Mouse (Mus musculus) heart, postnatal 0 days (tissue): ENCODE measurements at regions not wholly inside any gene's neighbourhood (a gene's known extent, or its start where the extent isn't known, plus 50 kb on each side); places are given as distances from the start of the nearest gene placed in this dataset.

Experiments
- ATAC-seq: fragments of 200-750 bp; cut with Nextera tagmentation; 2 replicates; pipeline ENCODE4 v1.8.0; 2017; ENCODE audit warnings: low read depth, moderate number of reproducible peaks, moderate library complexity; ENCODE audit not compliant: insufficient read depth
- DNase-seq: peaks from one replicate; pipeline ENCODE4 v3.0.0-alpha.2; 2016; ENCODE audit warnings: low spot score
- H3K27ac ChIP-seq: fragments of 300-500 bp; sonication (generic); 2 replicates; pipeline ENCODE4 v1.5.1; 2014; ENCODE audit warnings: low read depth, mild to moderate bottlenecking
- H3K27me3 ChIP-seq: fragments of 300-500 bp; sonication (generic); 2 replicates; pipeline ENCODE4 v1.6.1; 2014; ENCODE audit warnings: low read length, mixed read lengths; ENCODE audit not compliant: control insufficient read depth, insufficient read depth
- H3K36me3 ChIP-seq: fragments of 300-500 bp; sonication (generic); replicated peaks from 2 replicates; pipeline ENCODE4 v1.6.1; 2014; ENCODE audit warnings: low read length, mixed read lengths; ENCODE audit not compliant: control insufficient read depth, insufficient read depth
- H3K4me1 ChIP-seq: fragments of 300-500 bp; sonication (generic); 2 replicates; pipeline ENCODE4 v1.6.1; 2014; ENCODE audit warnings: antibody characterized with exemption; ENCODE audit not compliant: control insufficient read depth, insufficient read depth
- H3K4me2 ChIP-seq: fragments of 300-500 bp; sonication (generic); 2 replicates; pipeline ENCODE4 v1.6.1; 2014; ENCODE audit warnings: low read depth, mild to moderate bottlenecking, low read length, moderate library complexity
- H3K4me3 ChIP-seq: fragments of 300-500 bp; sonication (generic); 2 replicates; pipeline ENCODE4 v1.5.1; 2014; ENCODE audit warnings: low read depth, low read length
- H3K9ac ChIP-seq: fragments of 300-500 bp; sonication (generic); replicated peaks from 2 replicates; pipeline ENCODE4 v1.6.1; 2014; ENCODE audit warnings: low read depth, low read length, mixed read lengths
- H3K9me3 ChIP-seq: fragments of 300-500 bp; sonication (generic); replicated peaks from 2 replicates; pipeline ENCODE4 v1.6.1; 2016; ENCODE audit warnings: low read length; ENCODE audit not compliant: control insufficient read depth
- CTCF ChIP-seq: IDR thresholded peaks from 2 replicates; pipeline ENCODE4 v1.5.1; 2016; ENCODE audit warnings: antibody characterized with exemption, control low read depth, low read depth
- EP300 ChIP-seq: IDR thresholded peaks from 2 replicates; pipeline ENCODE4 v1.6.1; 2016; ENCODE audit warnings: antibody characterized with exemption, low read depth
- WGBS: fragments of 180-500 bp; shearing (Covaris S2); extraction: QIAGEN DNeasy Blood & Tissue Kit; methylation state at CpG from one replicate; pipeline ENCODE4 v1.1.7; 2014; 5-methylcytosine and 5-hydroxymethylcytosine counted together

DNA sequence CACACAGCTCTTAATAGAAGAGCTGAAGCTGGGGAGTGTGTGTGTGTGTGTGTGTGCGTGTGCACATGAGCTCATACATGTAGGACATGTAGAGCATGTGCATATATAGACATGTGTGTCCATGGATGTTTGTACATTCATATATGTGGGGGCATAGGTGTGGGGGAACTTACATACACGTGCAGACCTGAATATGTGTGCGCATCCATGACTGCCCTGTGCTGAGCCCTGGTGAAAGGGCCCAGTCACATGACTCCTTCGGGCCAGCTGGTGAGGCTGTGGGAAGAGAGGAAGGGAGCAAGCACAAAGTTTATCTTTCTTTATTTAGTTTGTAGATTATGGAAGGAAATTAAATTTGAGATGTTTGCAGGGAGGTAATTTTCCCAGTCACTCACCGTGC, 378.3 kb downstream of the Ptpru start:
- Histone ChIP-seq H3K36me3 (no peaks in the 10 kb centered on the region), H3K4me1 (no peaks in the 10 kb centered on the region), H3K27ac (no peak overlapping the region), H3K4me3 (no peak overlapping the region), H3K4me2 (no peak overlapping the region), H3K9me3 (no peaks in the 10 kb centered on the region), H3K27me3 (no peaks in the 10 kb centered on the region), H3K9ac (no peak overlapping the region)
- 67% methylated on average over 5 of the region's 5 CpGs for WGBS
- DNase-seq (no peak), ATAC-seq (no peak)
- TF ChIP-seq CTCF (no peak), EP300 (no peak)

DNA sequence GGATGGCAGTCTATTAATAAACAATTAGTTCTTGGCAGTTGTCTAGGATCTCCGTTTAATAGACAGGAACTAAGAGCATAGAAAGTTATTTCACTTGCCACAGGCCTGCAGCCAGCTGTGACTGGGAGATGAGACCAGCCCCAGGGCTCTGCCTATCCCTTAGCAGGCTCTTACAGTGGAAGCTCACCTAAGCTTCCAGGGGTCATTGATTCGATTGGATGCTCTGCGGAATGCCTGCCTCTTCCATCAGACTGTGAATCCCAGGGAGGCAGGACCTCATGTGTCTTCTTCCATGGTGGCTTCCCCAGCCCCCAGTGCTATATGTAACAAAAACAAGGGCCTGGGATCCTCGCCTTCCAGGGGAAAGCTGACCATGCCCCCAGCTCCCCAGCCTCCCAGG, 376.8 kb downstream of the Ptpru start:
- no peak for TF ChIP-seq CTCF
- no peak for TF ChIP-seq EP300
- 43% methylated on average over 4 of the region's 4 CpGs for WGBS
- Histone ChIP-seq H3K27ac (no peak overlapping the region), H3K4me2 (no peak overlapping the region), H3K4me1 (no peaks in the 10 kb centered on the region), H3K36me3 (no peaks in the 10 kb centered on the region), H3K9me3 (peaks cover 12% of the 10 kb centered on the region), H3K4me3 (no peak overlapping the region), H3K9ac (no peak overlapping the region), H3K27me3 (no peaks in the 10 kb centered on the region)
- ATAC-seq, result no peak
- DNase-seq, result no peak

GRCm38 (mm10) chr4:131461728-131462127, 376.4 kb downstream of the Ptpru start:
- Histone ChIP-seq H3K4me3 (no peak overlapping the region), H3K9me3 (peaks cover 12% of the 10 kb centered on the region), H3K27me3 (no peaks in the 10 kb centered on the region), H3K9ac (no peak overlapping the region), H3K4me2 (no peak overlapping the region), H3K4me1 (no peaks in the 10 kb centered on the region), H3K27ac (no peak overlapping the region), H3K36me3 (no peaks in the 10 kb centered on the region)
- ATAC-seq, result no peak
- WGBS, result 71% methylated on average over 7 of the region's 7 CpGs
- TF ChIP-seq EP300 (no peak), CTCF (no peak)
- DNase-seq, result no peak

DNA sequence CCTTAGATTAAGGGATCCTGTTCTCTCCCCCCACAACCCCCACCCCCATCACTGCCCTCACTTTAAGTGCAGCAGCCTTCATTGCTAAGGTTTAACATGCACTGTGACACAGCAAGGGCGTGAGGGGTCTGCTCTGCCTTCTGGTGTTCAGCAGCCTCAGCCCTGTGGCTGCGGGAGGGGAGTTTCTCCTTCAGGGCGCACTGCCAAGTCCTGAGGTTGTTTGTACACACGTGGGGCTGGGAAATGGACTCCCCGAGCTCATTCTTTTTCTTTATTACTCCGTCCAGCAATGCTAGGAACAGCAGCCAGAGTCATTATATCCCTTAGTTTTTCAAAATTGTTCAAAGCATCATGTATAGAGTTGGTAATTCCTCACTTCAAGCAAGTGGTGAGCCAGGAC, 363.1 kb downstream of the Ptpru start:
- Histone ChIP-seq H3K9ac (no peak overlapping the region), H3K27me3 (no peaks in the 10 kb centered on the region), H3K9me3 (no peaks in the 10 kb centered on the region), H3K4me1 (no peaks in the 10 kb centered on the region), H3K27ac (no peak overlapping the region), H3K4me2 (no peak overlapping the region), H3K36me3 (no peaks in the 10 kb centered on the region), H3K4me3 (no peak overlapping the region)
- TF ChIP-seq CTCF (no peak), EP300 (no peak)
- DNase-seq, result no peak
- no peak for ATAC-seq
- 51% methylated on average over 6 of the region's 6 CpGs for WGBS

DNA sequence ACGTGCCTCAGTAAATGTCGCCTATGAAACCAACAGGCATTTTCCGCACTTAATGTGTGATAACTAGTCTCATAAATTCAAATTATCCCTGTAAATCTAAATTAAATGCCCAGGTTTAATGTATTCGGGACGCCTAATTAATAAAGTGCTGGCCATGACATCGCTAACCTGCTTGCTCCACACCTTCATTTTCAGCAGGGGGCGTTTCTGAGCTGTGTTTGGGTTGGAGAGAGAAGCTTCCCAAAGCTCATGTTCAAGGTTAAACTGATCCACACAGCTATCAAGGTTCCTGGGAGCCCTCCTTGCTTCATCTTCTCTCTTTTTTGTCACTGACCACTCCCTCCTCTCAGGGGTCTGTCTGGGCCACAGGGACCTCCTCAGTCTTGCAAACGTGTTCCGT, 359.2 kb downstream of the Ptpru start:
- H3K27me3 ChIP-seq, result no peaks in the 10 kb centered on the region
- no peaks in the 10 kb centered on the region for H3K4me1 ChIP-seq
- H3K9ac ChIP-seq, result no peak overlapping the region
- H3K4me3 ChIP-seq, result no peak overlapping the region
- no peaks in the 10 kb centered on the region for H3K9me3 ChIP-seq
- H3K4me2 ChIP-seq, result no peak overlapping the region
- no peak for ATAC-seq
- no peaks in the 10 kb centered on the region for H3K36me3 ChIP-seq
- DNase-seq, result no peak
- no peak overlapping the region for H3K27ac ChIP-seq
- no peak for TF ChIP-seq EP300
- TF ChIP-seq CTCF, result no peak; the same call in 1 of the 2 replicates
- WGBS, result 63% methylated on average over 9 of the region's 9 CpGs

DNA sequence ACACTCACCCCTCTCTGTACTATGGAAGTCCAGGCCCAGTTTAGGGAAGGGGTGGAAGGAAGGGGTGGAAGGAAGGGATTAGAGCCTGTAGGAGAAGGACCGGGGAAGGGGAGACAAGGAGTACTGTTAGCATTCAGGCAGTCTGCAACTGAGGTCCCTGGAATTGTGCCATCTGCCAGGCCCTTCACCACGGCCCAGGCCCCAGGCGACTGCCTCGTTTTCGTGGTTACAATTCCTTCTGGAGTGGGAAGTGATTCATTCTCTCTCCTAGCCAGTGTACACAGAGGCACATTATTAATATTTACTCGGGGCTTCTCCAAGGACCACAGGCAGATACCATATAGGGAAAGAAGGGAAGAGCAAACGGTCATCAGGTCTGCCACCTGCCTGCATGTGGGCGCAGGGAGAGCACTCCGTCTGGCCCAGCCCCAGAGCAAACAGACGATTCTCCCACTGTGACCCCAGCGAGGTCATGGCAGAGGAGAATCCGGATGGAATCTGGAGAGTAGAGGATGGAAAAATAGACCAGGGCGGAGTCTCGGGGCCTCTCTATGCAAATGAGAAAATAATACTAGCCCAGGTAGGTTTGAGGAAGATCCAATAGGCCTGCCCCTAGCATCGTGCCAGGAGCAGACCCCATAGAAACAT, 354.0 kb downstream of the Ptpru start:
- H3K4me2 ChIP-seq, result no peak overlapping the region
- no peaks in the 10 kb centered on the region for H3K9me3 ChIP-seq
- H3K4me3 ChIP-seq, result no peak overlapping the region
- no peak overlapping the region for H3K27ac ChIP-seq
- 0 out of 2 replicates have a peak, but pooled peaks cover 5% of the 10 kb centered on the region for H3K27me3 ChIP-seq
- ATAC-seq, result no peak
- TF ChIP-seq CTCF, result no peak
- no peak for TF ChIP-seq EP300
- no peak overlapping the region for H3K9ac ChIP-seq
- WGBS, result 48% methylated on average over 15 of the region's 15 CpGs
- DNase-seq, result no peak
- H3K4me1 ChIP-seq, result no peaks in the 10 kb centered on the region
- no peaks in the 10 kb centered on the region for H3K36me3 ChIP-seq
